Mouse (Mus musculus) bone marrow, adult 2 months (tissue): Measurements from ENCODE around the gene Zdhhc7.

ENCODE experiments used
- CTCF ChIP-seq: fragments of 200-500 bp; IDR thresholded peaks from 2 replicates; pipeline ENCODE4 v1.5.1; 2011; ENCODE audit warnings: low read length, control low read depth; ENCODE audit not compliant: control insufficient read depth, insufficient read depth
- POLR2A ChIP-seq: fragments of 200-500 bp; IDR thresholded peaks from 2 replicates; pipeline ENCODE4 v1.6.1; 2011; ENCODE audit warnings: low read depth, mild to moderate bottlenecking, control low read depth, low read length, borderline replicate concordance; ENCODE audit not compliant: control insufficient read depth

- TF ChIP-seq CTCF (no peak), POLR2A (no peak)
Observed at GRCm38 (mm10) chr8:120051908-120052307, 49.4 kb downstream of the Zdhhc7 start.
